Mouse (Mus musculus): ENCODE measurements around the gene Ppp4r3a. TPM values are rescaled to one million over a fixed set of nuclear protein-coding genes. Genes with fewer than 3 reads are reported as not detected.

The Ppp4r3a gene
- total and polyA plus RNA-seq, 2 experiments from 2014 or later: 16.4 to 36.1 TPM

DNA sequence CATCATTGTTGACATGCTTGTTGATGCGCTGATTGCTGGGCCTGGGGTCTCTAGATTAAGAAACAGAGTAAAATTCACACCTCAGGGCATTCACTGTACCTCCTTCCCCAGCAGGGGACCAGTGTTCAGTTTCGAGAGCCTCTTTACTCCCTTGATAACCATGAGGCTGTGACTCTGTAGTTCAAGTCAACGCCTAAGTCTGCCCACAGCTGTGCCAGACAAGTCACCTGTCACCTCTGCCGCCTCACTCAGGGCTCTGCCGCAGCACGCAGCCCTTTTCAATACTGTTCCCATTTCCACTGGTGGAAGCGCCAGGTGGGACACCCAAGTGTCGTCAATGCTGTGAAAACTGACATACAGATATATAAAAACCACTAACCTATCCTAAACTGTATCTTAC is 61.1 kb downstream of the Ppp4r3a start:
- no peaks in the 10 kb centered on the region for H3K9me3 ChIP-seq (ENCODE audit: low read length)
- DNase-seq (ENCODE audit: low spot score): no peak
- 93% methylated on average over 8 of the region's 8 CpGs for WGBS
- H3K4me1 ChIP-seq (ENCODE audit: insufficient read depth, low read length): peaks cover 13% of the 10 kb centered on the region; the same call in 1 of the 2 replicates
- no peak overlapping the region for H3K27ac ChIP-seq (ENCODE audit: low read depth, low read length)
- H3K4me3 ChIP-seq (ENCODE audit: low read depth, low read length): no peak overlapping the region
- TF ChIP-seq CTCF (IDR thresholded peaks at IDR 0.05): no peak
- H3K4me2 ChIP-seq (ENCODE audit: low read depth, low read length, poor library complexity, severe bottlenecking): no peak overlapping the region
- H3K9ac ChIP-seq (replicated peaks; ENCODE audit: low read length, poor library complexity, severe bottlenecking): no peak overlapping the region
- no peaks in the 10 kb centered on the region for H3K36me3 ChIP-seq (ENCODE audit: insufficient read depth, low read length)
- no peak for ATAC-seq (ENCODE audit: low FRiP score)
- no peaks in the 10 kb centered on the region for H3K27me3 ChIP-seq (ENCODE audit: insufficient read depth, low read length)

DNA sequence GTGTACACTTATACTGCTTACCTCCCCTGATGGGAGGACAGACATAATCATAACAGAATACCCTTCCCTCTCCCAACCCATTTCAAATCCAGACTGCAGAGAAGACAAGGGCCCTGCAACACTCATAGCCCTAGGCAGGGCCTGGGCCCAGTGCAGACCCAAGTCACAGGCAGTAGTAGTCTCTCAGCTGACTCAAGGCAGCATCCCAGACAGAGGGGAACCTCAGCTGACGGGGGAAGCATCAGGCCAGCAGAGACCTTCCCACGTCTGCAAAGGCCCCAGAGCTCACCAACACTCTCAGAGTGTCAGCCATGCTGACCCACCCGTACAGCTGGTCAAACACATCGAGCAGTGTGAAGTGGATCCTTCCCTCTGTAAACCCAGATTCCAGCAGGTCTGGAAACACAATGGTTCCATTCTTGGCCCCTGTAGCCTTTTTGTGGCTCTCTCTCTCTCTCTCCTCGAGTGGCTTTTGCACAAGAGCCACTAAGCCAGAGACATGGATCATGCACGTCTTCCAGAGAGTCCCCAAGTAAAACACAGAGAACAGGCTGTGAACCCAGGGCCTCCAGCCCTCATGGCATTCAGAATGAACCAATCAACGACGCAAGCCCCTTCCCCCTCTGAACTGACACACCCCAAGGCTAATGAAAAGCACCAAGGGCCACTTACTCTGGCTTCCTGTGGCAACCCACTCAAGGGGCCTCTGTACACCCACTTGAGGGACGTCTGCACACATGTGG is 61.8 kb downstream of the Ppp4r3a start:
- no peak overlapping the region for H3K4me2 ChIP-seq (ENCODE audit: low read depth, low read length, poor library complexity, severe bottlenecking)
- no peak overlapping the region for H3K27ac ChIP-seq (ENCODE audit: low read depth, low read length)
- no peak for ATAC-seq (ENCODE audit: low FRiP score)
- no peak for TF ChIP-seq CTCF (IDR thresholded peaks at IDR 0.05)
- H3K4me1 ChIP-seq (ENCODE audit: insufficient read depth, low read length): peaks cover 12% of the 10 kb centered on the region; the same call in 1 of the 2 replicates
- no peaks in the 10 kb centered on the region for H3K27me3 ChIP-seq (ENCODE audit: insufficient read depth, low read length)
- H3K4me3 ChIP-seq (ENCODE audit: low read depth, low read length): no peak overlapping the region
- WGBS: 81% methylated on average over 9 of the region's 9 CpGs
- DNase-seq (ENCODE audit: low spot score): no peak
- H3K36me3 ChIP-seq (ENCODE audit: insufficient read depth, low read length): no peaks in the 10 kb centered on the region
- no peak overlapping the region for H3K9ac ChIP-seq (replicated peaks; ENCODE audit: low read length, poor library complexity, severe bottlenecking)
- no peaks in the 10 kb centered on the region for H3K9me3 ChIP-seq (ENCODE audit: low read length)

DNA sequence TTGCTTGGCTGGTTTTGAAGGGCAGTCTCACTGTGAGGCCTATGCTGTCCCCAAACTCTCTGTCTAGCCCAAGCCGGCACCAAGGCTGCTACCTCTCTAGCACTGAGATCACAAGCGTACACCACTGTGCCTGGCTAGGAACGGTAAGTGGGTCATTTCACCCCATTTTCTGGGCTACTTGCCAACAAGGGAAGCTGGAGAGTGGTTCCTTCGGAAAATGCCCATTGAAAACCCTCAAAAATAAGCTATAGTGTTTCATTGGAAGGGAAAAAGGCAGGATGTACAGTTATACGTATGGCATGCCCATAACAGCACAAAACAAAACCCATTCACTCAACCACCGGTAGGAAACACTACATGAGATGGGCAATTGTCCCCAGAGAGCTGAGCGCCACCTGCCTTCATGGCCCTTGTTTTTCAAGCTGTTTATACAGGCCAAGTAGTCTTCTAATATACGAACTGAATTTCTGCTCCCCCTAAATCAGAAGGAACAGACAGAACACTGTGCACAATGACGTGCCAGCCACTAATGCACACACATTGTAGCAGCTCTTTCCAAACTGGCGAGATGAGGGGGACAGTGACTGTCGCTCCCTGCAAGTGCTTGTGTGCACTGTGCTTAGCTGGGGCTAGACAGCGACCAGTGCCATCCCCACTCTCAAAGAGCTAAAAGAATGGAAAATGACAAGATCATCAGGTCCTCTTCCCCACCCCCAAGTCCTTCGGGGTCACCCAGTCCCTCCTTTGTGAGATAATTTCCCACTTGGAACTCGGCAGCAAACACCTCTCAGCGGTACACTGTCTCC is 63.1 kb downstream of the Ppp4r3a start:
- no peaks in the 10 kb centered on the region for H3K27me3 ChIP-seq (ENCODE audit: insufficient read depth, low read length)
- no peaks in the 10 kb centered on the region for H3K9me3 ChIP-seq (ENCODE audit: low read length)
- no peak for DNase-seq (ENCODE audit: low spot score)
- no peak overlapping the region for H3K9ac ChIP-seq (replicated peaks; ENCODE audit: low read length, poor library complexity, severe bottlenecking)
- no peak overlapping the region for H3K4me3 ChIP-seq (ENCODE audit: low read depth, low read length)
- 74% methylated on average over 15 of the region's 15 CpGs for WGBS
- no peak overlapping the region for H3K4me2 ChIP-seq (ENCODE audit: low read depth, low read length, poor library complexity, severe bottlenecking)
- peaks cover 12% of the 10 kb centered on the region; the same call in 1 of the 2 replicates for H3K4me1 ChIP-seq (ENCODE audit: insufficient read depth, low read length)
- TF ChIP-seq CTCF (IDR thresholded peaks at IDR 0.05): no peak
- H3K36me3 ChIP-seq (ENCODE audit: insufficient read depth, low read length): no peaks in the 10 kb centered on the region
- ATAC-seq (ENCODE audit: low FRiP score): no peak
- no peak overlapping the region for H3K27ac ChIP-seq (ENCODE audit: low read depth, low read length)

DNA sequence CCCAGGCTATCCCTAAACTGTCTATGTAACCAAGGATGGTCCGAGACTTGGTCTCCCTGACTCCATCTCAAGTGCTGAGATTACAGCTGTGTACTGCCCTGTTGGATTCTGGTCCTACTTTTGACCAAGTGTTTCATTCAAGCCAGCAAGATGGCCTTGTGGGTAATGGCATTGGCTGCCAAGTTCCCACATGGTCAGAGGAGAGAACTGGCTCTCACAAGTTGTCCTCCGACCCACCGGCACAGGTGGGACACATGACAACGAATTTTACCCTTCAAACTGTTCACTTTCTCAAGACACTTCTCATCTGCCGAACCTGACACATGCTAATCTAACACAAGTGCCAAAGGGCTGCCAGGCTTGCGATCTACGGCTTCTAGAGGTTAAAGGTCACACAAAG is 64.1 kb downstream of the Ppp4r3a start:
- H3K9ac ChIP-seq (replicated peaks; ENCODE audit: low read length, poor library complexity, severe bottlenecking): no peak overlapping the region
- H3K36me3 ChIP-seq (ENCODE audit: insufficient read depth, low read length): no peaks in the 10 kb centered on the region
- DNase-seq (ENCODE audit: low spot score): no peak
- no peaks in the 10 kb centered on the region for H3K9me3 ChIP-seq (ENCODE audit: low read length)
- no peak for ATAC-seq (ENCODE audit: low FRiP score)
- H3K27ac ChIP-seq (ENCODE audit: low read depth, low read length): no peak overlapping the region
- peaks cover 5% of the 10 kb centered on the region; the same call in 1 of the 2 replicates for H3K4me1 ChIP-seq (ENCODE audit: insufficient read depth, low read length)
- no peaks in the 10 kb centered on the region for H3K27me3 ChIP-seq (ENCODE audit: insufficient read depth, low read length)
- WGBS: 90% methylated on average over 7 of the region's 7 CpGs
- H3K4me2 ChIP-seq (ENCODE audit: low read depth, low read length, poor library complexity, severe bottlenecking): no peak overlapping the region
- TF ChIP-seq CTCF (IDR thresholded peaks at IDR 0.05): no peak
- H3K4me3 ChIP-seq (ENCODE audit: low read depth, low read length): no peak overlapping the region

DNA sequence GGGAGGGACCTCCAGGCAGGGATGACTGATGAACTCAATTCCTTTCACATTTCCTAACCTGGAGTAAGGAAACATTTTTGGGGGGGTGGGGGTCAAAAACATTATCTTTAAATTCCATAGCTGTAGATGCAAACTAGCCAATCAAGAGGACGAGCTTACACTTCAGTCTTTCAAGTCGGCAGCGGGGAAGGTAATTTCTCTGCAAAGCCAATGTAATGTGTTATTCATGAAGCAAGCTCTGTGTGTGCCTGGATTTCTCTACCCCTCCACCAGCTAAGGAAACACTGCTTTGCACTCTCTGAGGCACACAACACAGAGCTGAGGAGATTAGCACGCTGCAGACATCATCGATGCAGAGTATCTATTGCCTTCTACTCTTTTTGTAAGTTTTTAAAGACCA is 64.5 kb downstream of the Ppp4r3a start:
- 20% methylated on average over 5 of the region's 5 CpGs for WGBS
- H3K36me3 ChIP-seq (ENCODE audit: insufficient read depth, low read length): no peaks in the 10 kb centered on the region
- H3K4me1 ChIP-seq (ENCODE audit: insufficient read depth, low read length): peaks cover 5% of the 10 kb centered on the region; the same call in 1 of the 2 replicates
- DNase-seq (ENCODE audit: low spot score) (no peak), ATAC-seq (ENCODE audit: low FRiP score) (no peak)
- H3K27ac ChIP-seq (ENCODE audit: low read depth, low read length): no peak overlapping the region
- H3K27me3 ChIP-seq (ENCODE audit: insufficient read depth, low read length): no peaks in the 10 kb centered on the region
- H3K4me3 ChIP-seq (ENCODE audit: low read depth, low read length): no peak overlapping the region
- no peak overlapping the region for H3K9ac ChIP-seq (replicated peaks; ENCODE audit: low read length, poor library complexity, severe bottlenecking)
- no peak overlapping the region for H3K4me2 ChIP-seq (ENCODE audit: low read depth, low read length, poor library complexity, severe bottlenecking)
- TF ChIP-seq CTCF (IDR thresholded peaks at IDR 0.05): no peak
- H3K9me3 ChIP-seq (ENCODE audit: low read length): no peaks in the 10 kb centered on the region

DNA sequence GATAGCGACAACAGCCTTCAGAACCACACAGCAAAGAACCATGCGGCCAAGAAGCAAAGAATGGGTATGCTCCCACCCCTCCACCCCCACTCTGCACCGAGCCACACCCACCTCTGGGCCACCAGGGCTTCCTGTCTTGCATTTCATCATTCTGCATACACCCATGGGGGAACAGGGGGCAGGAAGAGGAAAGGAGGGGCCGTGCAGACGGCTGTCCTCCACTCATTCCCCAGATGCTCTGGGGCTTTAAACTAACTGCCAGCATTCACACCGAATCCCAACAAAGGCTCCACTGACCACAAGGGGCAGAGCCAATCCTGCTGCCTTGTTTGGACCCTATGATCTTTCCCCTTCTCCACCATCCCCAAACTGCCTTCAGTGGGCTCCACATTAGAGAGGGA is 65.5 kb downstream of the Ppp4r3a start:
- 34% methylated on average over 6 of the region's 6 CpGs for WGBS
- H3K27ac ChIP-seq (ENCODE audit: low read depth, low read length): 0 out of 2 replicates have a peak overlapping the region, but pooled peaks have one; percentile 8
- no peak overlapping the region for H3K9ac ChIP-seq (replicated peaks; ENCODE audit: low read length, poor library complexity, severe bottlenecking)
- peak; percentile 42; the same call in 1 of the 2 replicates for TF ChIP-seq CTCF (IDR thresholded peaks at IDR 0.05)
- no peak overlapping the region for H3K4me3 ChIP-seq (ENCODE audit: low read depth, low read length)
- DNase-seq (ENCODE audit: low spot score) (no peak), ATAC-seq (ENCODE audit: low FRiP score) (0 out of 2 replicates have a peak, but pooled peaks have one; percentile 8)
- H3K36me3 ChIP-seq (ENCODE audit: insufficient read depth, low read length): no peaks in the 10 kb centered on the region
- H3K9me3 ChIP-seq (ENCODE audit: low read length): no peaks in the 10 kb centered on the region
- H3K4me2 ChIP-seq (ENCODE audit: low read depth, low read length, poor library complexity, severe bottlenecking): no peak overlapping the region
- H3K27me3 ChIP-seq (ENCODE audit: insufficient read depth, low read length): no peaks in the 10 kb centered on the region
- H3K4me1 ChIP-seq (ENCODE audit: insufficient read depth, low read length): peaks cover 3% of the 10 kb centered on the region; the same call in 1 of the 2 replicates
